Mouse (Mus musculus) left cerebral cortex, adult 18-20 months (tissue): ENCODE results near the gene 5330417C22Rik. TPM values are rescaled to one million over a fixed set of nuclear protein-coding genes. Genes with fewer than 3 reads are reported as not detected.
"Not testable (repeated sequence)": the region's sequence is repeated elsewhere in the genome, so short reads cannot be mapped to it uniquely, and the experiment has no call there.

ENCODE experiments used
- DNase-seq, 2 experiments: peaks; one replicate each; pipeline ENCODE4 v3.0.0; 2021 to 2022; ENCODE audit warnings: low spot score in 2 of 2, mixed read lengths in 1 of 2
- long read RNA-seq, 2 experiments: library from polyadenylated mRNA; stranded (forward); transcript quantifications; one replicate each; pipeline ENCODE4 v2.0.0; 2021
- total RNA-seq, 2 experiments: library from RNA; stranded (reverse); gene quantifications; 2 replicates each; pipeline ENCODE4 v1.2.3; 2021

Gene 5330417C22Rik
- 10 to 100 TPM; 30.6 to 30.9 TPM for total RNA-seq
- long read RNA-seq, experiment 1, full-length matches to known transcripts = 1 of 21 reads
- long read RNA-seq, experiment 1, partial matches to known transcripts = 4 of 21 reads
- long read RNA-seq, experiment 1, other reads (novel, unspliced or antisense) = 16 of 21 reads
- long read RNA-seq, experiment 2, partial matches to known transcripts = 3 of 17 reads
- long read RNA-seq, experiment 2, other reads (novel, unspliced or antisense) = 14 of 17 reads

DNA sequence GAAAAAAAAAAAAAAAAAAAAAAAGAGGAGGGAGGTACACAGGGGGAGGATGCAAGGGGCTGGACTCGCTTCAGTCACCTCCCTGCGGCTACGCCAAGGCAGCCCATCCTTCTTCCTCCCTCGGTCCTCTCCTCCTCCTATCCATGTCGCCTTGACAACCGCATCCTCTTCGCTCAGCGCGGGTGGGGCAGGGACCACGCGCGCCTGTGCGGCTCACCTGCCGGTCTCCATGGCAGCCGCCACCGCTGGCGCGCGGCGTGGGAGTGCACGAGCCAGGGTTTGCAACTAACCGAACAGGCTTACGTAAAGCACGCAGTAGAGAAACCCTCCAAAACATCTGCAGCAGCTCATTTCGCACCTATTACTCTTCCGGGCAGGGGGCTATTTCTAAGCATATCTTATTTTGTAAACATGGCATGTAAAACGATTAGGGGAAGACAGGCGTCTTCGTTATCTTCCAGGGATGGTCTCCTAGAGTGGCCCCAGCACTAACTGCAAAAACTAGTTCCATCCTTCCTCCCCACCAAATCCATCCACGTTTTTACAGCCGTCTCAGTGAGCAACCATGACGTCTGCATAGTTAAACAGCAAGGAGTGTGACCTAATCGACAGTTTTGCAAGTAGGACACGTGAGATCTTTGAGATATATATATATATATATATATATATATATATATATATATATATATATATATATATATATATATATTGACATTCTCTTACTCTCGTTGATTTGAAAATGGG is at the start of gene 5330417C22Rik:
5330417C22Rik (minus strand) TSS at position 20 of the 744 bp plus-strand sequence.
- DNase-seq = peak; percentile 84 to 91

DNA sequence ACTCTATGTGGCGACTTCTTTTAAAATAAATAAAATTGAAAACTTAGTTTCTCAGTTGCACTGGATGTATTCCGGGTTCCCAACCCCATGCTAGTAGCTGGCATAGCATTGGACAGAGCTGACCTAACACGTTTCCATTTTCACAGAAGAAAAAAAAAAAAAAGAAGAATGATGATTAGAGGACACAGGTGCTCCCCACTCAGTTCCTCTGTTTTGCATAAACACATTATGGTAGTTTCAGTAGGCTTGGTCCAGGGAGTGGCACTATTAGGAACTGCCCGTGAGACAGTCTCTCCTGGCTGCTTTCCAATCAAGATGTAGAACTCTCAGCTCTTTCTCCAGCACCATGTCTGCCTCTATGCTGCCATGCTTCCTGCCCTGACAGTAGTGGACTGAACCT is 48.2 kb upstream of the 5330417C22Rik start:
- DNase-seq = no peak

DNA sequence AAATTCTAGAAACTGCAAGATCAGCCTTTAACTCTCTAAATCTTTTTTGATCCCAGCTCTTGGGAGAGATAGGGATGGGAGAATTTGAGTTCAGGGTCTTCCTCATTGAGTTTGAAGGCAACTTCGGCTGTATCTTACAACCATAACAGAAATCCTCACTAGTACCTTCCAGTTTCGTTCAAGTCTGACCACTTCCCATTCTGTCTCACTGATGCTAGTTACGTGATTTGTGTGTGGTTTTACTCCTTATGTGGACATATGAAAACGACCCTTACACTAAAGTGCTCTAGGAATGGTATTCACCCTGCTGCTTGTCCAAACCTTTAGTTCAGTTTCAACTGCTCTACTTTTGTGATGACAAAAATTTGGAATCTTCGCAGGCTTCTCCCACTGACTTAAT is 37.7 kb upstream of the 5330417C22Rik start:
- no peak for DNase-seq

DNA sequence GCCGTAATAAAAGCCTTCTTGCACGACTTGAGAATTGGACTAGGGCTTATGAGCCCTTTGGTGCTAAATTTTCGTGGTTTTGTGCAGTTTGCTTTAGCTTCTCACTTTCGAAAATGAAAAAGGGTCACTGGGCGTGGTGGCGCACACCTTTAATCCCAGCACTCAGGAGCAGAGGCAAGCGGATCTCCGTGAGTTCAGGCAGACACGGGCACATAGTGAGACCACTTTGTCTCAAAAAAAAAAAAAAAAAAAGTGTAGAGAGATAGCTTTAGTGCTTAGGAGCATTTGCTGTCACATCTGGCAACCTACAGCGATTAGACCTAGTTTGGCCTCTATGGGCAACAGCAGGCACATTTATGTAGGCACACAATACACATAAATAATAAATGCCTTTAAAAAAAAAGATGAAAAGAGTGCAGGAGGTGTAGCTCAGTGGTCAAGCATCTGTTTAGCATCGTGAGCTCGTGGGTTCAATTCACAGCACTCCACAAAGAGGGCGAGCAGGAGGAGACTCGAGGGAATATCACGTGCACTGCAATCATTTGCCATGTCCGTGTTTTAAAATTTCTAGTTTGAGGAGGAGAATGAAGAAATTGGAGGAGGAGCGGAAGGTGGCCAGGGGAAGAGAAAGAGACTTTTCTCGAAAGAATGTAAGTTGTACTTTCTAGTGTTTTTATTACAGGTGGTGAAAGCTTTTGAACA is 36.1 kb upstream of the 5330417C22Rik start:
- no peak for DNase-seq

DNA sequence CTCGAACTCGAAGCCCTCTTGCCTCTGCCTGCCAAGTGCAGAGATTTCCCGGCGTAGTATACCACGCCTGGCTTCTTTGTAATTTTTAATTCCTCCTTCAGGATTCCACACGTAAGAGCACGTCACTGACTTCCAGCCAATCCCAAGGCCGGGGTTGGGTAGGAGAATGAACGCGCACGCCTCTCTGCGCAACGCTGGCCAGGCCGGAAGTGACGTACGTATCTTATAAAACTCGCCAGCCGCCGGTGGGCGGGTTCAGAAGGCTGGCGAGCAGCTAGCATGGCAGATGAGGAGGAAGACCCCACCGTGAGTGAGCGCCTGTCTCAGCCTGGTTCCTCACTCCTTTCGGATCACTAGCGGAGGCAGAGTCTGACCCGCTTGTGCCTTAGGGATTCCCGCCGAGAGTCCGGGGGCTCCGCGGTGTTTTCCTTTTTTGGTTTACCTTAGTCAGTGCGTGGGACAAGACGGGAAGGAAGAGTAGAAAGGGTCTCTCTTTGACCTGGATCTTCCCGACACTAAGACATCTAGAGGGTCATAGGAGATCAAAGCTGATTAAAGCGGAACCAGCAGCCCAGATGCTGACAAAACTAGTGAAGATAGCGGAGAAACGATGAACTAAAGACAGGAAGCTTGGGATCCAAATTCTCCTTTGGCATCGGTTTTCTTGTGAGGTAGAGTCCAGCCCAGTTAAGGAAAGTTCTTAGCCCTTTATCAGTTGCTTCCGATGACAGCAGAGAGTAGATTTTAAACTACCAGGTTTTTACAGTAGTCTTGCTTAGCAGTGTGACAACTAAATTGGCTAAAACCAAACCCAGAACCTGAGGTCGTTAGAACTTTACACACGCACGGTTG is 35.3 kb upstream of the 5330417C22Rik start, which contains the start of gene Taf13:
Taf13 (plus strand) TSS at position 256 of the 852 bp plus-strand sequence.
- peak; percentile 97 to 98 for DNase-seq

DNA sequence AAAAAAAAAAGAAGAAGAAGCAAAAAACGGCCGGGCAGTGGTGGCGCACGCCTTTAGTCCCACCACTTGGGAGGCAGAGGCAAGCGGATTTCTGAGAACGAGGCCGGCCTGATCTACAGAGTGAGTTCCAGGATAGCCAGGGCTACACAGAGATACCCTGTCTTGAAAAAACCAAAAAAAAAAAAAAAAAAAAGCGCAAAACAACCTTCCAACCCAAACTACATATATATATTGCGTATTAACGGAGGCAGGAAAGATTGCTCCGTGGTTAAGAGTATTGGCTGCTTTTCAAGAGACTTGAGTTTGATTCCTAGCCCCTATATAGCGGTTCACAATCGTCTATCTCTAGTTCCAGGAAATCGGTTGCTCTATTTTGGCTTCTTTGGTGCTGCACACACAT is 34.5 kb upstream of the 5330417C22Rik start:
- DNase-seq = no peak

DNA sequence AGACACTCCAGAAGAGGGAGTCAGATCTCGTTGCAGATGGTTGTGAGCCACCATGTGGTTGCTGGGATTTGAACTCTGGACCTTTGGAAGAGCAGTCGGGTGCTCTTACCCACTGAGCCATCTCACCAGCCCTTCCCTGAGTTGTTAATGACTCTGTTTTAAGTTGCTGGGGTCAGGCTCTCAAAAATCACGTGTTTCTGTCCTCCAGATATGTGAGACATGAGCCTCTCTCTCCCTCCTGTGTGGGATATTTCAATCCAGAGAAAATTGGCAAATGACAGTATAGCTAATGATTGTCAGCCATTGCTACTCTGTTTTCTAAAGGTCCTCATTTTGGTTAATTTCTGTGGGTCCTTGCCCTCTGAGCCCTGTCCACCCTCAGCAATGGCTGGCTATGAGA is 33.3 kb upstream of the 5330417C22Rik start:
- not testable (repeated sequence) for DNase-seq

DNA sequence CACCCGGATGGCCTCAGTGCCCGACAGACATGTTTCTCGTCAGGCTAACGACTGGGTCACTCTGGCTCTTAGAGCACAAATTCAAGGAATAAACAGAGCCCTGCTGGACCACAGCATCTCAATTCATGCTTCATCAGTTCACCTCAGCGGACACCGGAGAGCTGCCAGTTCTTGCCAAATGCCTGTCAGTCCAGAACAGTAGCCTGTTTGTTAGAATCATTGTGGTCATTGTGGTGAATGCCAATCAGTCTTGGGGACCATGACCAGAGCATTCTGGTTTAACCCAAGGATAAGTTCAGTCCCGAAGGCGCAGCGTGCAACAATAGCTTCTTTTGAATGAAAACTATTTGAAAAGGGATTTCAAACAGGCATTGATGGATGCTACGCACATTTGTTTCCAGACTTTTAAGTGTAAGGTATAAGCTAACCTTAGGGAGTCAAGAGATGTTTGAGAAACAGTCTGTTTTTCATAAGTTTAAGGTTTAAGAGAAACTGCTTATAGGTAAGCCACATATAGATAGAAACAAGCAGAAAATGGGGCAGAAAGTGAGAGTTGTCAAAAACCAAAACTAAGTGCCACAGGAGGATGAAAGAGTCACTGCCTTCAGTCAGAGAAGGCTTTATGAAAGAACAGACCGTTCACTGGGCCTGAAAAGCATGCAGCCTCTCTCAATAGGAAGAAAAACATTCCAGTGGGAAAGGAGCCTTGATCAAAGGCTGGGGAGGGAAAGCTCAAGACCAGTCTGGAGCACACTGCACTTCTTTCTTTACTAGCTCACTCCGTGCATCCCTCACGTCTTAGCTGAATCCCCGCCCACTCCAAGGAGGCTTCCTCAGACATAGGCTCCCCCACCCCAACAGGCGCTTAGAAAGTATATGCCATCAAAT is 31.9 kb upstream of the 5330417C22Rik start:
- DNase-seq = no peak

DNA sequence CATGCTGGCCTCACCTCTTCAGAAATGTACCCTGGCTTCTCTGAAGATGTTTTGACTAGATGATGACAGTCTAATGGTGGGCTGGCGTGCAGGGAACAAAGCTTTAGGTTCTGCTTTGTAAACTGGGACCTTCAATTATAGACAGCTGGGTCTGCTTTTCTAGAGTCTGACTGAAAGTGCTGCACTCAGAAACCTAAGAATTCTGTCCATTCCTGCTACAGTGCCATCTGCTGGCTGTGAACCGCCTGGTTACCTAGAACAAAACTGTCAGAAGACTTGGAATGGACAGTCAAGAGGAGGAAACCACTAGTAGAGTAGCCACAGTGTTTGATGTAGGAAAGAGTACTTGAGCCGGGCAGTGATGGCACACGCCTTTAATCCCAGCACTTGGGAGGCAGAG is 27.0 kb upstream of the 5330417C22Rik start:
- peak; percentile 80 to 81 for DNase-seq

DNA sequence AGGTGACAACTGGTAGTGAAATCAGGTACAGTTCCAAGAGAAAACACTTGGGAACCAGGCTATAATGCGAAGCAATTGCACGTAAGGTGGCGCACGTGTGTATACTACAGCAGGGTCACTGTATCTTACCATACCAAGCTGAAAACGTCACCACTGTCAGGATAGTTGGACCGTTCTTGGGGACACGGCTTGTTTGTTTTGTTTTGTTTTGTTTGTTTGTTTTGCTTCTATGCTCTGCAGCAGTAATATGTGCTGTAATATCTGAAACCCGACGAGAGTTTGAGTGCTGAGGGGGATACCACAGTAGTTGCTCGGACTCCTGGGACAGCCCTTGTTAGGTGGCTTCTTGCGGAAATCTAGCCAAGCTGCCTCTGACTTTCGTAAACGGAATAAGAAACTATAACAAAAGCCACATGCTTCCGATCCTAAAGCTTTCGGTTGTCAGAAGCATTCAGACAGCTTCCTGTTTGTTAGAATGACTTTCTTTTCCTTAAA is 26.5 kb upstream of the 5330417C22Rik start:
- DNase-seq = no peak

DNA sequence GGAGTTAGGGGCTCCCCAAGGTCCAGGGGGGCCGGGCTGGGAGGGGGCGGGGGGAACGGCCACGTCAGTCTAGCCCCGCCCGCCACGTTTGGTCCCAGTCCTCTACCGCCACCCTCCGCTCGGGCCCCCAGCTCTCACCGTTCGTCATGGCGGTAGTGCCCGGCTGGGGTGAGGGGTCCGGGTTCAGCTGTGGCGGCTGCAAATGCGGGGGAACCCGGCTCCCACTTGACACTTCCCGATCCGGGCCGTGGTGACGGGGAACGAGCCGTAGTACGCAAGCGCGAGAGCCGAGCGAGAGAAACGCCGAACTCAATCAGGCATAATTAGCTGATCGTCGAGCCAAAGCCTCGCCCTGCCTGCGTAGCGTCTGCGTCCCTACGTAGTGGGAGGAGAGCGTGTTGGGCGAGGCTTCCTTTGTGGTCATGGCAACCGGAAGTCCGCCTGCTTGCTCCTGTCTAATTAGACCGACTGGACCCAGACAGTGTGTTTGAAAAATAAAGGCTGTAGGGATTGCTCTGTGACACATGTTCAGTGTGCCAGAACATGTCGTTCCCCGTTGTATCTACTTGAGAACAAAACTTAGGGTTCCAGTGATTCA is 25.9 kb upstream of the 5330417C22Rik start, which contains the start of gene Tmem167b:
Tmem167b (minus strand) TSS at position 334 of the 598 bp plus-strand sequence.
- DNase-seq = peak; percentile 98

DNA sequence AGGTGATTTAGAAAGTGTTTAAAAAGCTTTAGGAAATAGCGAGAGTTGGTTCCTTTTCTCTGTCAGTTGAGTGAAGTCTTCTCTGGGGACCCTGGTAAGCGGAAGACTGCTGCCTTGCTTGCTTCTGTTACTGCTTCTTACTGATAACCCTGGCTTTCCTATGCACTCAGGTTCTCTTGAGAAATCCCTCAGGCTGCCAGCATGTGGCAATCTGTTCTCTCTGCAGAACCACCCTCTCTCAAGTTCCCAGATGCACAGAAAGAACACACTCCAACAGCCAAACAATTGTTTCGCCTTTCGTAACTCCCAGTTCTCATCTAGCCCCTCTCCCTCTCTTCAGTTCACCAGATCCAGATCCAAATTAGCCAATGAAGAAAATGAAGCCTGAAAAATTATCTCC is 21.6 kb upstream of the 5330417C22Rik start:
- DNase-seq = no peak

DNA sequence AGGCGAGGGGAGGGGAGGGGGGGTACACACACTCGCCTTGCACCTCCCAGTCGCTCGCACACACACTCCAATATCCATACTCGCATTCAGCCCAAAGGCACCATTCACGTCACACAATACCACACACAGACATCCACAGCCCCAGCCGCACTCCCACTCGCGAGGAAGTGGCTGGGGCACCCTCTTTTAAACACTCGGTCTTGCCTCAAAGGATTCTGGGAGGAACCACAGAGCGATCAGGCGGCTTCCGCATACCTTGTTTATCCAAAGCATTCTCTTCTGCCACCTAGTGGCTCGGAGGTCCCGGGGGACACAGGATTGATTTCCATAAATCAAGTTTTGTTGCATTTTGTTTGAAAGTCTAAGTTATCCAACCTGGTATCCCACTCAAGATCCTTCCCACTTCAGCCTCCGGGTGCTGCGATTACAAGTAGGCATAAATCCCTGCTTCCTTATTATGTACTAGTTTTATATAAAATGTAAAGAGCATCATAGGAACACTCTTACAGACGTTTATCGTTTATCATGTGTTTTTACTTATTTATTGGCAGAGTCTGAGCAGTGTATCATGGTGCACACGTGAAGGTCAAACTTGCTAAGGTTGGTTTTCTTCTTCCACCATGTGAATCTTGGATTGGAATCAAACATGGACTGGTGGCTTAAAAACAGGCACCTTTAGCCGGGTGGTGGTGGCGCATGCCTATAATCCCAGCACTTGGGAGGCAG is 18.4 kb upstream of the 5330417C22Rik start:
- DNase-seq = peak; percentile 93 to 96

DNA sequence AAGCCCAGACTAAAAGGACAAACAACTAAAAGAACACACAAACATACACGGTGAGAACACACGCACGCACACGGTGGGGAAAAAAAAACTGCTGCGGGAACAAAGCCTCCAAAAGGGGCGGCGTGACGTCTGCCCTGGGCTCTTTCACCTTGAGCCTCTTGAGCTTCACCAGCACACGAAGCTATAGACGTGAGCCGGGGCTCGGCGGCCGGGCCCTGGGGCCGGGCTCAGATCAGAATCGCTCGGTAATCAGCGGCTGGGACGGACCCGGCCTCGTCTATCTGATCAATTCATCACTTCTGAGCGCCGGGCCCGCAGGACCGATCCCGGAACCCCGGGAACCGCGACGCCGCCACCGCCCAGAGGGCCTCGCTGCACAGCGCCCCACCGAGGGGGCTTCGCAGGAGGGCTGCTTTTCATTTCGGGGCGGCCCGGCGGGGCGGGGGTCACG is 17.8 kb upstream of the 5330417C22Rik start:
- DNase-seq = peak; percentile 21 to 39

DNA sequence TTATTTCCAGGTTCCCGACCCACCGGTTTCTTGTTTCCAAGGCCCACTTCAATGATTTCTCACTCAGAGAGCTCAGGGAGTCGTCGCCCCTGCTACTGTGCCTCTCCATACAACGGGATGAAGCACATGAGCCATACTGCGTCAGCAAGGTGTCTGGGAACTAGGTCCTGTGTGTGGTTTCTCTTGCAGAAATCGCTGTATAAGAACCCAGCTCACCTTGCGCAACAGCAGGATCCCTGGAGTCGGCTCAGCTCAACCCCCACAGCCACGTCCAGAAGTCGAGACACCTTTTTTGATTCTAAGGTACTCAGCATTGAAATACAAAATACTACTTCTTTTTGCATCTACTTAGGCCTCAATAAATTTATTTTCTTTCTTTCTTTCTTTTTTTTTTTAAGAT is 6.0 kb upstream of the 5330417C22Rik start:
- DNase-seq = no peak

DNA sequence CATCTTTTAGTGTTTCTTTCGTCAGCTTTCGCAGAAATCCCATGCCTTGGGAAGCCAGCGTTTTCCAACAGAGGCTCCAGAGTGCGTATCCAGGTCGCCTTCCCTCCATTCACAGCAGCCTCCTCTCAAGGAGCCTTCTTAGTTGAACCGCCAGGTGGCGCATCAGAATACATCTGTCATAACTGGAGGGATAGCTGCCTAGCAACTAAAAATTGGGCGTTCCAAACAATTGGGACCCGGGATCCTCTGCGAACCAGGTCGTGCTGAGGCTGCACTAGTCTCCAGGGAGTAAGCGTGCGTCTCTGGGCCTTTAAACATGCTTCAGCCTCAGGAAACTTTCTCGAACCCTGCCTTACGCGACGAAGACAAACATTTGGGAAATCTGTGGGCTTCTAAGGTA is 967 bp upstream of the 5330417C22Rik start:
- peak; percentile 92 to 93 for DNase-seq

DNA sequence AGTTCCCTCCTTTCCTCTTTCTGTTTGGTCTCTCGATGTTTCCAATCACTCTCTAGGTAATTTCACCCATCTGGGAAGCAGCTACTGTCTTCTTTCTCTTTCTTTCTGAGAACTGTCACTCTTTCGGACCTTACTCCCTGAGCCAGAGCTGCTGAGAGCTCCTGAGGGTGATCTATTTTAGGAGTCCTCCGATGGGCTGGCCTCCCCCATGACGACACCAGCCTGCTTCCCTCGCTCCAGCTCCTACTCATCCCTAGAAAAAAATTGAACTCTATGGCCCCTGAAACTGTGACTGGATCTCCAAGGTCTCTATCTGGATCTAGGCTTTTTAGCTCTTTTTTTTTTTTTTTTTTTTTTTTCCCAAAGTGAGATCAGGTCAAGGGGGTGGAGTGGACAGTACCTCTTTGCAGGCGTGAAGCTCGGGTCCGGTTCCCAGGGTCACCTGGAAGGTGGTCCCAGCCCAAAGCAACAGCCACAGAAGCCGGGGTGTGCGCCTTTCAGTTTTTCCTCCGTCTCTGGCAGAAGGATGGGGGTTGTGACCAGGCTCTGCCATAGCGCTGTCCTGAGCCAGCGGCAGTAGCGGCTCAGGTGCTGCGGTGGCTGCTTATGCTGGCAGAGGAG is 330 bp downstream of the 5330417C22Rik start:
- DNase-seq = peak in 1 of 2 experiments; percentile 23

DNA sequence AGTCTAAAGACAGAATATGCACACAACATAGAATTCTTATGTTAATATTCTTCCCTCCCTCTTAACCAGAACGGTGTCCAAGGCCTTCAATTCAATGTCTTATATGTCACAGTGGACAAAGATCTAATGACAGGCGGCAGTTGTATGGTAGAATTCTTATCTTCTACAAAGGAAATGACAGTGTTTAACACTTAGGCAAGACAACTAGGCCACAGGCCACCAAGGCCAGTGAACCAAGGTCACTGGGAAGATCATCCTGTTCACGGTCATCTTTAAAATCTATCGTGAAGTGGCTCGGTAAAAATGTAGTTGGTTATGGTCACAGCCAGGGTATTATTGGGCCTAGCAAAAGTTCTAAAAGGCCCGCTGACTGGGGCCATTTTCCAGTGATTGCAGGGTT is 2.4 kb downstream of the 5330417C22Rik start, which contains the start of gene 1700013F07Rik:
1700013F07Rik (plus strand) TSS at position 200 of the 400 bp plus-strand sequence.
- no peak for DNase-seq
